In the genomic region with DNA sequence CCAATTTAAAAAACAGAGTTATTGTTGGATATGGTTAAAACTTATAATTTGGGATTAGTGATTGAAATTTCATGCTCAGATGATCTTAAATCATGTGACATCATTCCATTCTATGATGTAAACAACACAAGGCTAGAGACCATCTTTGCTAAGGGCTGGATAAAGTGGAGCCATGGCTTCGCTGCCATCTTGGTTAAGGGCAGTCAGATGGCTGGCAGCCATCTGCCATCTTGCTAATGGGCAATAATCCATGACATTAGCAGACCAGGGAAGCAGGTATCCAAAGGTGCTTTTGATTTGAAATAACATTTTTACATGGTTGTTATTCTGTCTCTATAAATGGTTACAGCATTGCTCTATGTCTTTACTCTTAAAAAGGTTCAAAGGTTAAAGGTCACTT, we compare ENCODE assay signal across 17 mouse cellular contexts. TPM values are rescaled to one million over a fixed set of nuclear protein-coding genes. Genes with fewer than 3 reads are reported as not detected.
"Had no signal": no experiment of that assay in that cellular context is flagged by ENCODE, and none has a peak within 500 bp of the region (broad histone marks: within the 10 kb centered on the region; RNA-seq: fewer than 3 reads in every experiment).

No protein-coding gene starts in this region.

- DNase-seq: heart, postnatal 10 days; heart, postnatal 14 days; heart, postnatal 36 days; heart, postnatal 4 days; kidney, adult 11 months; kidney, adult 18-20 months; kidney, adult 2 months; kidney, adult 8-10 months; kidney, adult 9 months; kidney, postnatal 10 days; kidney, postnatal 14 days; kidney, postnatal 25 days; kidney, postnatal 36 days; kidney, postnatal 4 days; layer of hippocampus, adult 9-11 months; layer of hippocampus, postnatal 36 days had no signal

RNA-seq across cellular contexts. Expression of gene Cntn1, which starts 16.9 kb away (rescaled TPM):
- total RNA-seq: heart, postnatal 36 days; hematopoietic stem cell, adult 5-6 weeks had no signal
